Mouse (Mus musculus): ENCODE measurements around the gene Wdr83. TPM values are rescaled to one million over a fixed set of nuclear protein-coding genes. Genes with fewer than 3 reads are reported as not detected.

The Wdr83 gene
- polyA plus RNA-seq, 1 experiment from 2014 or later = 52.6 TPM

- peaks cover 10% of the 10 kb centered on the region for H3K4me1 ChIP-seq (replicated peaks; ENCODE audit: control insufficient read depth, insufficient read depth, low read length)
- WGBS = 0% methylated on average over 68 of the region's 75 CpGs
- H3K4me2 ChIP-seq (replicated peaks; ENCODE audit: low read depth, low read length) = peak within 1 kb of the TSS; percentile 94
- no peaks in the 10 kb centered on the region for H3K9me3 ChIP-seq (ENCODE audit: control insufficient read depth, low read length)
- H3K4me3 ChIP-seq (ENCODE audit: low read depth, low read length) = peak within 1 kb of the TSS; percentile 100
- DNase-seq (ENCODE audit: low spot score) = peak; percentile 98
- H3K27ac ChIP-seq (ENCODE audit: low read depth, low read length) = peak within 1 kb of the TSS; percentile 75
- ATAC-seq (ENCODE audit: low FRiP score) = peak; percentile 82
- peaks cover 10% of the 10 kb centered on the region; the same call in 1 of the 2 replicates for H3K36me3 ChIP-seq (ENCODE audit: control insufficient read depth, insufficient read depth, low read length)
- peak within 1 kb of the TSS; percentile 100 for H3K9ac ChIP-seq (ENCODE audit: low read depth, low read length)
- H3K27me3 ChIP-seq (ENCODE audit: control insufficient read depth, insufficient read depth, low read length) = no peaks in the 10 kb centered on the region
Observed at GRCm38 (mm10) chr8:85026670-85027515, 54.2 kb downstream of the Wdr83 start, which contains the start of gene Trir. Trir (plus strand) TSS chr8:85026823.

DNA sequence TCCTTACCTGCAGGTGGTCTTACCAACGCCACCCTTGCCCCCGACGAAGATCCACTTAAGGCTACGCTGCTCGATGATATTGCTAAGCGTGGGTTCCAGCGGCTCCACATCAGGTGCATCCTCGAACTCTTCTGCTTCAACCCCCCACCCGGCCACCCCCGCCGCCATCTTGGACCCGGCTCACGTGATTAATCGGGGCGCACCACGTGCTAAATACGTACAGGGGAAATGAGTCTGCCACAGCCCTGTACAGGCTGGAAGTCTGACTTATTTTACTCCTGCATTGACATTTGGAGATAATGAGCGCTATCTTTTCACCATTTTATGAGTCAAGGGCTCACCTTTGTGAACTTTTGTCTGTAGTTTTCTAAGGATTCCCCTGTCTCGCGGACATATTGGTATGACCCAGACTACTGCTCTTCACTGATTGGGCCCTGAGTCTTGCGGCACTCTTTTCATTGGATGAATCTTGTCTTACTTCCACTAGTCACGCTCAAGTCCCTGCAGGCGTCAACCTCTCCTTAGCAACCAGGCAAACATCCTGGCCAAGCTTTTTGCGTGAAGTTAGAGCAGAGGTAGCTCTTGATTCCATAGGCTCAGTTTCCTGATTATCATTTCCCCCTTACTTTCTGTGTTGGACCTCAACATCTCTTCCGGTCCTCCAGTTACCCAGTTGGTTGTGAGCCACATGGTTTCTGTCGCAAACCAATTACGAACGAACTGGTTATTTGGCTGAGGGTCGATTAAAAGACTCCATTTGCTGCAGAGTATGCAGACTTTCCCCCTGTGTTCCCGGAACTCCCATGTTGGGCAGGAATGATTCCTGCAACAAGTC, 55.8 kb downstream of the Wdr83 start, which contains the start of gene Asna1:
Gene Asna1, minus strand, starts transcription at position 184 of the 835 bp plus-strand sequence.
- DNase-seq (ENCODE audit: low spot score) (peak; percentile 90), ATAC-seq (ENCODE audit: low FRiP score) (peak; percentile 86)
- Histone ChIP-seq H3K27ac (ENCODE audit: low read depth, low read length) (peak within 1 kb of the TSS; percentile 33), H3K4me3 (ENCODE audit: low read depth, low read length) (peak within 1 kb of the TSS; percentile 95), H3K27me3 (ENCODE audit: control insufficient read depth, insufficient read depth, low read length) (no peaks in the 10 kb centered on the region), H3K4me1 (replicated peaks; ENCODE audit: control insufficient read depth, insufficient read depth, low read length) (peaks cover 10% of the 10 kb centered on the region), H3K36me3 (ENCODE audit: control insufficient read depth, insufficient read depth, low read length) (peaks cover 13% of the 10 kb centered on the region; the same call in 1 of the 2 replicates), H3K9me3 (ENCODE audit: control insufficient read depth, low read length) (no peaks in the 10 kb centered on the region), H3K4me2 (replicated peaks; ENCODE audit: low read depth, low read length) (peak within 1 kb of the TSS; percentile 94), H3K9ac (ENCODE audit: low read depth, low read length) (peak within 1 kb of the TSS; percentile 83)
- WGBS = 7% methylated on average over 30 of the region's 30 CpGs

Other genes with a start within 250 kb of the Wdr83 start
- 36.0 and 37.2 TPM in 2 replicates for gene Gadd45gip1, start 249.8 kb downstream of the Wdr83 start, polyA plus RNA-seq (2014; fragmentation: Nextera tagmentation; extraction: Ambion mirVana)
- gene Rad23a, start 240.6 kb downstream of the Wdr83 start, polyA plus RNA-seq (2014; fragmentation: Nextera tagmentation; extraction: Ambion mirVana) = 88.6 and 91.3 TPM in 2 replicates
- 837 and 845 TPM in 2 replicates for gene Calr, start 234.4 kb downstream of the Wdr83 start, polyA plus RNA-seq (2014; fragmentation: Nextera tagmentation; extraction: Ambion mirVana)
- gene Farsa, start 224.3 kb downstream of the Wdr83 start, polyA plus RNA-seq (2014; fragmentation: Nextera tagmentation; extraction: Ambion mirVana) = 89.6 and 91.4 TPM in 2 replicates
- gene Syce2, start 209.2 kb downstream of the Wdr83 start, polyA plus RNA-seq (2014; fragmentation: Nextera tagmentation; extraction: Ambion mirVana) = 51.1 and 57.8 TPM in 2 replicates
- gene Gcdh, start 187.4 kb downstream of the Wdr83 start, polyA plus RNA-seq (2014; fragmentation: Nextera tagmentation; extraction: Ambion mirVana) = 29.2 and 30.5 TPM in 2 replicates
- gene Klf1, start 179.4 kb downstream of the Wdr83 start, polyA plus RNA-seq (2014; fragmentation: Nextera tagmentation; extraction: Ambion mirVana) = 12.0 and 14.8 TPM in 2 replicates
- 5.8 and 6.4 TPM in 2 replicates for gene Dnase2a, start 172.7 kb downstream of the Wdr83 start, polyA plus RNA-seq (2014; fragmentation: Nextera tagmentation; extraction: Ambion mirVana)
- 10.2 and 11.4 TPM in 2 replicates for gene Mast1, start 143.9 kb downstream of the Wdr83 start, polyA plus RNA-seq (2014; fragmentation: Nextera tagmentation; extraction: Ambion mirVana)
- 0.14 TPM in 1 of 2 replicates, not detected in the other for gene Rtbdn, start 134.3 kb downstream of the Wdr83 start, polyA plus RNA-seq (2014; fragmentation: Nextera tagmentation; extraction: Ambion mirVana)
- not detected in 2 replicates for gene Gm49661, start 111.9 kb downstream of the Wdr83 start, polyA plus RNA-seq (2014; fragmentation: Nextera tagmentation; extraction: Ambion mirVana)
- 1,367 and 1,409 TPM in 2 replicates for gene Prdx2, start 111.7 kb downstream of the Wdr83 start, polyA plus RNA-seq (2014; fragmentation: Nextera tagmentation; extraction: Ambion mirVana)
- gene Rnaseh2a, start 111.5 kb downstream of the Wdr83 start, polyA plus RNA-seq (2014; fragmentation: Nextera tagmentation; extraction: Ambion mirVana) = 98.5 and 104 TPM in 2 replicates
- gene Junb, start 102.6 kb downstream of the Wdr83 start, polyA plus RNA-seq (2014; fragmentation: Nextera tagmentation; extraction: Ambion mirVana) = 6.2 and 6.4 TPM in 2 replicates
- 9.5 and 10.3 TPM in 2 replicates for gene Hook2, start 90.7 kb downstream of the Wdr83 start, polyA plus RNA-seq (2014; fragmentation: Nextera tagmentation; extraction: Ambion mirVana)
- gene Best2, start 66.8 kb downstream of the Wdr83 start, polyA plus RNA-seq (2014; fragmentation: Nextera tagmentation; extraction: Ambion mirVana) = not detected in 2 replicates
- 134 TPM in 2 replicates for gene Asna1, start 56.0 kb downstream of the Wdr83 start, polyA plus RNA-seq (2014; fragmentation: Nextera tagmentation; extraction: Ambion mirVana)
- 180 and 186 TPM in 2 replicates for gene Trir, start 54.5 kb downstream of the Wdr83 start, polyA plus RNA-seq (2014; fragmentation: Nextera tagmentation; extraction: Ambion mirVana)
- 18.8 and 24.6 TPM in 2 replicates for gene Tnpo2, start 44.4 kb downstream of the Wdr83 start, polyA plus RNA-seq (2014; fragmentation: Nextera tagmentation; extraction: Ambion mirVana)
- 27.2 and 27.4 TPM in 2 replicates for gene Fbxw9, start 21.3 kb downstream of the Wdr83 start, polyA plus RNA-seq (2014; fragmentation: Nextera tagmentation; extraction: Ambion mirVana)
- gene Gm5741, start 13.3 kb downstream of the Wdr83 start, polyA plus RNA-seq (2014; fragmentation: Nextera tagmentation; extraction: Ambion mirVana) = not detected in 2 replicates
- gene Dhps, start 9.5 kb downstream of the Wdr83 start, polyA plus RNA-seq (2014; fragmentation: Nextera tagmentation; extraction: Ambion mirVana) = 66.4 and 67.8 TPM in 2 replicates
- gene Wdr83os, start 566 bp downstream of the Wdr83 start, polyA plus RNA-seq (2014; fragmentation: Nextera tagmentation; extraction: Ambion mirVana) = 116 and 123 TPM in 2 replicates
- 16.7 and 16.9 TPM in 2 replicates for gene Man2b1, start 2.0 kb upstream of the Wdr83 start, polyA plus RNA-seq (2014; fragmentation: Nextera tagmentation; extraction: Ambion mirVana)
- 1.0 and 1.2 TPM in 2 replicates for gene Zfp791, start 41.8 kb upstream of the Wdr83 start, polyA plus RNA-seq (2014; fragmentation: Nextera tagmentation; extraction: Ambion mirVana)
- gene Cks1brt, start 70.6 kb upstream of the Wdr83 start, polyA plus RNA-seq (2014; fragmentation: Nextera tagmentation; extraction: Ambion mirVana) = not detected in 2 replicates
- gene Olfr371, start 144.7 kb upstream of the Wdr83 start, polyA plus RNA-seq (2014; fragmentation: Nextera tagmentation; extraction: Ambion mirVana) = not detected in 2 replicates
- gene Orc6, start 218.3 kb upstream of the Wdr83 start, polyA plus RNA-seq (2014; fragmentation: Nextera tagmentation; extraction: Ambion mirVana) = 125 and 127 TPM in 2 replicates
- 174 and 194 TPM in 2 replicates for gene Vps35, start 218.5 kb upstream of the Wdr83 start, polyA plus RNA-seq (2014; fragmentation: Nextera tagmentation; extraction: Ambion mirVana)